ENCODE assay signal across 8 mouse cellular contexts in the genomic region with DNA sequence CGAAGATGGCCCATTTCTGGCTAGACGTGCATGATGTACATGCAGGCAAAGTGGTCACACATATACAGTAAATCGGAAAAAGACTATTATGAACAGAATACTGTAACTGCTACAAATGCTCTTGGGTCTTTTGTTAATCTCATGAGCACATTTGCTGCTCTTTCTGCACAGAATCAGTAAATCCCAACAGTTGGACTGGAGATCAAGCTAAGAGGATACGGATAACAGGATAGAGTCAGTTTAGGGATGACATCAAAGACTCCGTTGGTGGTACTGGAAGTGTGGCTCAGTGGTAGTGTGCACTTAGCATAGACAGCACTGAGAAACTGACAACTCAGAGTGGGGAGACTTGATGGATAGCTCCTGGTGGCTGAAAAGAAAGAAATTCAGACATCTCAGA. TPM values are rescaled to one million over a fixed set of nuclear protein-coding genes. Genes with fewer than 3 reads are reported as not detected.
A peak's percentile ranks its signal among the peaks of the same experiment; 100 is the strongest.
DNase-seq lines count a peak whose midpoint lies in the region; ATAC-seq and TF ChIP-seq lines count a peak whose summit lies in the region.

No protein-coding gene starts in this region.

- H3K4me2 ChIP-seq in embryonic facial prominence, embryonic 12.5 days (replicated peaks) = peak overlapping the region; percentile 72

- TF ChIP-seq CTCF in lung, adult 2 months (IDR thresholded peaks at IDR 0.05; ENCODE audit: insufficient read depth, low read length) = no peak

- no peaks in the 10 kb centered on the region for H3K9me3 ChIP-seq in embryonic facial prominence, embryonic 12.5 days
- no peaks in the 10 kb centered on the region for H3K9me3 ChIP-seq in limb, embryonic 10.5 days (replicated peaks)

- ATAC-seq in embryonic facial prominence, embryonic 12.5 days (ENCODE audit: insufficient number of reproducible peaks, insufficient read depth, low FRiP score, low TSS enrichment) = no peak

- peak overlapping the region; percentile 71 for H3K4me3 ChIP-seq in lung, adult 2 months (replicated peaks; ENCODE audit: extremely low read depth, low read depth, low read length)
- peak overlapping the region; percentile 92 for H3K4me3 ChIP-seq in embryonic facial prominence, embryonic 12.5 days
- H3K4me3 ChIP-seq in limb, embryonic 10.5 days = peak overlapping the region; percentile 80

- WGBS in lung, adult 2 months = 13% methylated on average over 5 of the region's 5 CpGs
- WGBS in embryonic facial prominence, embryonic 12.5 days = 37% methylated on average over 5 of the region's 5 CpGs
- 49% methylated on average over 5 of the region's 5 CpGs for WGBS in limb, embryonic 10.5 days

- DNase-seq in lung, adult 2 months = no peak
- no peak for DNase-seq in lung, postnatal 10 days
- no peak for DNase-seq in limb, embryonic 10.5 days (ENCODE audit: low spot score)
- peak; percentile 21 for DNase-seq in retina, embryonic 14.5 days (ENCODE audit: low spot score)
- DNase-seq in B cell, adult 2 months = no peak
- no peak for DNase-seq in cerebellum, postnatal 36 days
- no peak for DNase-seq in lung, postnatal 36 days

- H3K9ac ChIP-seq in embryonic facial prominence, embryonic 12.5 days = peak overlapping the region; percentile 92

- no peaks in the 10 kb centered on the region for H3K27me3 ChIP-seq in embryonic facial prominence, embryonic 12.5 days
- no peaks in the 10 kb centered on the region for H3K27me3 ChIP-seq in limb, embryonic 10.5 days (ENCODE audit: low read depth, poor library complexity, severe bottlenecking)

- no peak for TF ChIP-seq POLR2A in lung, adult 2 months (IDR thresholded peaks at IDR 0.05; ENCODE audit: borderline replicate concordance, extremely low read depth, low read depth, low read length)

- peaks cover 20% of the 10 kb centered on the region for H3K4me1 ChIP-seq in lung, adult 2 months (ENCODE audit: control insufficient read depth, insufficient read depth, low read length)
- peaks cover 8% of the 10 kb centered on the region for H3K4me1 ChIP-seq in embryonic facial prominence, embryonic 12.5 days
- peaks cover 12% of the 10 kb centered on the region for H3K4me1 ChIP-seq in limb, embryonic 10.5 days

- peaks cover 17% of the 10 kb centered on the region for H3K36me3 ChIP-seq in embryonic facial prominence, embryonic 12.5 days
- H3K36me3 ChIP-seq in limb, embryonic 10.5 days = peaks cover 39% of the 10 kb centered on the region

- peak overlapping the region; percentile 95; the same call in 1 of the 2 replicates for H3K27ac ChIP-seq in embryonic facial prominence, embryonic 12.5 days
- peak overlapping the region; percentile 95 for H3K27ac ChIP-seq in limb, embryonic 10.5 days

RNA-seq across cellular contexts. Expression of a gene that starts 0.8 kb away (rescaled TPM):
- 25.0 and 29.7 TPM in 2 replicates for polyA plus RNA-seq in lung, adult 2 months (2012; rRNA removed)
- polyA plus RNA-seq in embryonic facial prominence, embryonic 12.5 days (2016; fragmentation: Nextera tagmentation; extraction: Ambion mirVana) = 69.3 and 71.6 TPM in 2 replicates
- polyA plus RNA-seq in limb, embryonic 10.5 days (2016; fragmentation: Nextera tagmentation; extraction: Ambion mirVana) = 53.8 and 61.4 TPM in 2 replicates
